Mouse (Mus musculus) layer of hippocampus, postnatal 10 days (tissue): ENCODE measurements around the gene Usp54. TPM values are rescaled to one million over a fixed set of nuclear protein-coding genes. Genes with fewer than 3 reads are reported as not detected.

ENCODE experiments used
- DNase-seq, 2 experiments: peaks; one replicate each; pipeline ENCODE4 v3.0.0; 2021; ENCODE audit warnings: low spot score in 2 of 2
- long read RNA-seq: library from polyadenylated mRNA; stranded (forward); transcript quantifications from one replicate; pipeline ENCODE4 v2.0.0, GENCODE M21; 2023
- total RNA-seq, 2 experiments: library from RNA; stranded (reverse); gene quantifications; 2 replicates each; pipeline ENCODE4 v1.2.3; 2021

The Usp54 gene
- total RNA-seq = 10 to 100 TPM; 27.8 to 29.2 TPM
- long read RNA-seq, full-length matches to known transcripts = 1 of 6 reads
- long read RNA-seq, partial matches to known transcripts = 2 of 6 reads
- long read RNA-seq, other reads (novel, unspliced or antisense) = 3 of 6 reads

DNA sequence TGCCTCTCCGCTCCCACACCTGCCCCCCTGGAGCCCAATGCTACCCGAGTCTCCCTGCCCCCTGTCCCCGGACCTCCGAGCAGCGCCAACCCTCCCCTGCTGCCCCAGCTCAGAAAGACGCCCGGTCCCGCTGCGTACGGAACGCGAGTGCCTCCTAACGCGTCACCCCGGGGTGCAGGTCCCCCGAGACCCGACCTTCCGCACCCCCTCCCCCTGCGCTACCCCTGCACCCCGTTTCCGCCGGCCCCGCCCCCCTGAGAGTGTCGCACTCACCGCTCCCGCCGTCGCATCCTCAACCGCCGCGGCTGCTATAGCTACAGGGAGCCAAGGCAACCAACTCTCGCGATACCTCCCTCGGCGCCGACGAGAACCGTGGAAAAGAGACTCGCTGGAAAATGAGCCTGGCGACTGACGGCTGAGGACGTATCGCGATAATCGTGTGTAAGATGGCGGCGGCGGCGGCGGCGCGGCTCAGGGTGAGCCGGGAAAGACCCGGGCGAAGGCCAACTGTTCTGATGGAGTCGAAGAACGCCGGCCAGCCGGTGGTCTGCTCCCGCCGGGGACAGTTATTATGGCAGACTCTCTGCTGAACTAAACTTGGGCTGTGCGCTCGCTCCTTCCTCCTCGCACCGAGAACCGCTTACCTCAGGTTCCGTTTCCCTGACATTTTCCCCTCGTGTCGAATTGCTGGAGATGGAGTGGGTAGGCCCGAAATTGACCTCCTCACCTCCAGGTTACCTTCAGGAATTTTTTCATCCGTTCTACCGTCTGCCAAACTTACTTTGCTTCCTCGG, at the start of gene Usp54:
TSS of gene Usp54 (minus strand) at position 420 of the 794 bp plus-strand sequence.
- peak; percentile 98 to 99 for DNase-seq

DNA sequence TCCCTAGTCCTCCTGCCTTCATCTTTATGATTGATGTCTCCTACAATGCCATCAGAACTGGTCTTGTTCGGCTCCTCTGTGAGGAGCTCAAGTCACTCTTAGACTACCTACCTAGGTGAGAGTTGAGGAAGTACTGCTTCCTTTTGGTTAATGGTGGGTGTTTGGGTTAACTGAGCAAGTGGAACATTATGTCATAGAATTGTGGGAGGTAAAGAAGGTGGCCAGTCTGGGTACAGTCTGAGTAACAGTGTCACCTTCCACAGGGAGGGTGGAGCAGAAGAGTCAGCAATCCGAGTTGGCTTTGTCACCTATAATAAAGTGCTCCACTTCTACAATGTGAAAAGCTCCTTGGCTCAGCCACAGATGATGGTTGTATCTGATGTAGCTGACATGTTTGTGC, 48.1 kb upstream of the Usp54 start:
- DNase-seq = no peak

DNA sequence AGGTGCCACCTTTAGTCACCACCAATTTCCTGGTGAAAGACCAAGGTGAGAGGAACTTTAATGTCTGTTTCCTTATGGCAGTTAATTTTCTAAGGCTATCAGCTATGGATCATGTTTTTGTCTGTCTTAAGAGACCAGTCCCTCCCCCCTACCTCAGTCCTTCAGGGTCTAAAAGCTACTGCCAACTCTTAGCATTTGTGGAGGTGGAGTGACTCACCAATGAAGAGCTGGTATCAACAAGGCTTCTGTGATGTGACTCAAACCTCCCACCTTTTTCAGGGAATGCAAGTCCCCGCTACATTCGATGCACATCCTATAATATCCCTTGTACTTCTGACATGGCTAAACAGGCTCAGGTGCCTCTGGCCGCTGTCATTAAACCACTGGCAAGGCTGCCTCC, 45.7 kb upstream of the Usp54 start:
- DNase-seq = no peak

DNA sequence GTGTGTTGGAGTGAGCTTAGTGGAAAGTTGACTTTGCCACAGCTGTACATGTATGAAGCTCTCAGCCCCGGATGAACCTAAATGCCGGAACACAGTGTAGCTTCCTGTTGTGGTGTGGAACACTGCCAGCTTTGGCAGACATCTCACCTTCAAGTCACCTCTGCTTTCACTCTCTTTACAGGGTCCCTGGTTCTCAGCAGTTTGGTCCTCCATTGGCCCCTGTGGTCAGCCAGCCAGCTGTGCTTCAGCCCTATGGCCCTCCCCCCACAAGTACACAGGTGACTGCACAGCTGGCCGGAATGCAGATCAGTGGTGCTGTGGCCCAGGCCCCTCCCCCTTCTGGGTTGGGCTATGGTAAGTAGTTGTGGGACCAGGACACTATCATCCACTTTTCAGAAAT, 41.6 kb upstream of the Usp54 start:
- no peak for DNase-seq

DNA sequence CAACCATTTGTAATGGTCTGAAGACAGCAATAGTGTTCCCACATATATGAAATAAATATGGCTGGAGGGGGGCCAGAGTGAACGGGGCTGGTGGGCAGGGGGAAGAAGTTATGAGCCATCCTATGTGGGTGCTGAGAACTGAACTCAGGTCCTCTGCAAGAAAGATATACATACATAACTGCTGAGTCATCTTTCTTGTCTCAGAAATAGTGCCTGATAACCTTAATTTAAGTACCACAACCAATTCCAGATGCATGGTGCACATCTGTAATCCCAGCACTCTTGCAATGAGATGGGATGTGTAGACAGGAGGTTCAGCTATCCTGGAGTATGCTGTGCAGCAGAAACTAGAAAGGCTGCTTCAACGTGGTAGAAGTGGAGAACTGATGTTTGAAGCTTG, 40.9 kb upstream of the Usp54 start:
- no peak for DNase-seq

DNA sequence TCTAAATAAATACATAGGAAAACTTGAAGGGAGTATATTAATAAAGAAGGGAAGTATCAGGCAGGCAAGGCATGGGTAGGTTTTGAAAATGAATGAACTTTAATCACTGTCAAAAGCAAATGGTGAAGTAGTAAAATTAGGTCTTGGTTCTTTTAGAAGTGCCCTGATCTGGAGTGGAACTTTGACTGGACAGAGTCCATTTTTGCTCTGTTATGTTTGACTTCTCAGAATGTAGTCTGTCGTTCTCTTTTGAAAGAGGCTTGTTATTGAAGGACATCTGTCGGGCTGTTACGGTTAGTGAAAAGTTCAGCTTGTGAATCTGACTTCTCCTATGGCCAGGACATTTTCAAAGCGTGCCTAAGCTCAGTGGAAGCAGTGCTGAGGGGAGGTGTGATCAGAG, 37.0 kb upstream of the Usp54 start:
- DNase-seq = no peak

DNA sequence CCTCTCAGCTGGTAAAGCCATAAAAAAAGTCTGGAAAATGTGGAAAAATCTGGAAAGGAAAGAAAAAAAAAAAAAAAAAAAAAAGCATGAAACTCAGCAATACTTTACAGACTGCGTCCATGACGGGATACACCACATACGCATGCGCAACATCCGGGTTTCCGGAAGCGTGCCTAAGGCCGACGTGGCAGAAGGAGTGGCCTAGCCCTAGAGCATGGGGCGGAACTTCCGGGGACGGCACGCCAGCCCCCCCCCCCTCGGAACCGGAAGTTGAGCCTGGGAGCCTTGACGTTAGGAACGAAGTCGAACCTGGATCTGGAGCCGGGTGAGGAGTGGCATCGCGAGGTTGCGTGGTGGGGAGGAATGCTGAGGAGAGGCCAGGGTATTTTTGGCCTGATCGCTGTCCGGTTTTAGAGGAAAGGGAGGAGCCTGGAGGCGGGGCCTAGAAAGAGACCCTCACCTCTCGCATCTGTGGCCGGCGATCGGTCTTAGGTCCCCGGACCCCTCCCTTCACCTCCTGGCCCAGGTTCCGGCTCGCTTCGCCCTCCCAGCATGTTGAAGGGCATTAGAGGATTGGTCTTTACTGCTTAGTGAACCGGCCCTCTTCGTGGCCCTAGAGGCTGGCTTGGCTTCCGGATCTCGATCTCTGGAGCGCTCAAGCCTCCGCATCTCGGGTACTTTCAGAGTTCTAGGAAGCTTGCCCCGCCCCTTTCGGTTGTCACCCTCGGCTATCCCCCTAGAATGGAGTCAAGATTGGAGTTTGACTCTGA, 33.4 kb upstream of the Usp54 start, which contains the start of gene Sec24c:
TSS of gene Sec24c (plus strand) at position 245 of the 770 bp plus-strand sequence.
- peak; percentile 99 for DNase-seq

- DNase-seq = peak; percentile 40 to 48
Measured at GRCm38 (mm10) chr14:20673735-20674063, 32.8 kb upstream of the Usp54 start.

- peak; percentile 45 to 56 for DNase-seq
Measured at GRCm38 (mm10) chr14:20672990-20673389, 32.1 kb upstream of the Usp54 start.

- no peak for DNase-seq
Measured at GRCm38 (mm10) chr14:20668154-20668810, 27.4 kb upstream of the Usp54 start, which contains the start of gene Synpo2l. Gene Synpo2l, minus strand, starts transcription at chr14:20668354.

DNA sequence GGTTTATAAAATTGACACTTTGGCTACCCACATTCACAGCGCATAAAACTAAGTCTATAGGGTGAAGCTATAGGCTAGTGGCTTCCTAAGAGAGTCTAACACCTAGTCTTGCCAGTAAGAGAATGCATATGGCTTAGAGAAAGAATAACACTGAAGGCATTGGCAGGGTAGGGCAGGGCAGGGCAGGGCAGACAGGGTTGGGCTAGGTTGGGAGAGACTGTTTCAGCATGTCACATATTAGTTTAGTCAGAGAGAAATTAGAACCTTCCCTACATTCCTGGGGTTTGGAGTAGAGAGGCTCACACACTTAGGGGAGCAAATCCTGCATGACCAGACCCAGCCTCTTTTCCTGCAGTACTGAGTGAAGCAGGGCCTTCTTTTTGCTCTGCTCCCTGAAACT, 26.6 kb upstream of the Usp54 start:
- no peak for DNase-seq

DNA sequence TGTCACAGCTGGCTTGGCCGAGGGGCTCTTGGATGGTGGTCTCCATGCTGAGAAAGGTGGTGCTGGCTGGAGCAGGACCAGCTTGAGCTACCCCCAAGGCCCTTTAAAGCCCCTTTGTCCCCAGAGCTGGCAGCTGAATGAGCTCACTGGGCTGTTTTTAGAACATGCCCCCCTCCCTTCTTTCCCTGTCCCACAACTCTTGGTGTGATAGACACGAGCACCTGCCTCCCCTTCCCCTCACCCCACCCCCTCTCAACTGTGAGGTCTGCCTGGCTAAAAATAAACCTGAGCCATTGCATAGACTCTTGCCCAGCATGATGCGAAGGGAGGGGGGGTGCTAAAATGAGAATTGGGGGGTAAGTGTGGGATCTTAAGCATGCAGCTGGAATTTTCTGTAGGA, 23.6 kb upstream of the Usp54 start:
- DNase-seq = no peak

DNA sequence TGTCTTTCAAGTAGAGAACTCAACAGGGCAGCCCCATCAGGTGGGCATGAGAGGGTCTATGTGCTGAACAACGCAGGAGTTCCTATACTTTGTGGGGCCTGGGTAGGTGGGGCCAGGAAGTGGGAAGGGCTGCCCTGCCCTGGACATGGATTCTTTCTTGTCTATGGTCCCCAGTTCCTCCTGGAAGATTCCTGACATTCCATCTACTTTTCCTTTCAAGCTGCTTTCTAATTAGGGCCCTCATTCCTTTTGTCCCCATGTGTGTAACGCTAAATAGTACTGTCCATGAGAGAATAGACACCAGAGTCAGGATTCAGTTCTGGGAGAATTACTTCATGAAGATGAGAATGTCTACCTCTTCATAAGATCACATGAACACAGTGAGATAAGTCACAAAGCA, 22.7 kb upstream of the Usp54 start:
- DNase-seq = no peak

- DNase-seq = no peak
Measured at GRCm38 (mm10) chr14:20662740-20663139, 21.9 kb upstream of the Usp54 start.

GRCm38 (mm10) chr14:20661661-20662331, 20.9 kb upstream of the Usp54 start:
- peak; percentile 51 to 61 for DNase-seq

DNA sequence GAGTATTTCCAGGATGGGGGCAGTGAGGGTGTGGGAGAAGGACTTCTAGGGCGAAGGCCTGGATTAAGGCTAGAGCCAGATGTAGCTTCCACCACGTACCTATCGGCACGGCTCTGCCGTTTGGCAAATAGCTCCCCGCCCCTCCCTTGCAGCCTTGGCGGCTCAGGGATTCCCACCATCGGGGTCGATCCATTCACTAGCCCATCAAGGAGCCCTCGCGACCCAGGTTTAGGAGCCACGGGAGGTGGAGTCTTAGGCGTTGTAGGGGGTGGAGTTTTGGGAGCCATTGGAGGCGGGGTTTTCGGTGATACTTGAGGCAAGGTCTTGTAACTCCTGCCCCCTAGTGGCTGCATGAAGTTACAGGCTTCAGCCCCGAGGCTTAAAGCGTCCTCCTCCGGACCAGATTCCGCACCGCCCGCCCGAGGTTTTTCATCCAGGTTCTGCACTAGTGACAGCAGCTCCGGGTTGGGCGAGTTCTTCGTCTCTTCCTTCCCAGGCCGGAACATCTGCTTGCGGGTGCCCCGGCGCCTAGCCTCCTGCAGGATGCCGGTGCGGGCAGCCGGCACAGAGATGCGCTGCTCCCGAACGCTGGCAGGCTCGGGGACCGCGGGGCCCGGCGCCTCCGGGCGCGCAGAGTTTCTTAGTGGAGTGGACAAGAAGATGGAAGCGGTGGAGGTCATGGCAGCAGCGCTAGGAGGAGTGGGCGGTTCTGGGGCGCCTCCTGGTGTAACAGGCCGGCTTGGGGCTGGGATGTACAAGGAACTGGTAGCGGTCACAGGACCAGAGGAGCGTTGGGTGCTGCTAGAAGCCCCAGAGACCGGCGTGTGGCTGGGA, 20.2 kb upstream of the Usp54 start:
- DNase-seq = peak; percentile 94 to 96

DNA sequence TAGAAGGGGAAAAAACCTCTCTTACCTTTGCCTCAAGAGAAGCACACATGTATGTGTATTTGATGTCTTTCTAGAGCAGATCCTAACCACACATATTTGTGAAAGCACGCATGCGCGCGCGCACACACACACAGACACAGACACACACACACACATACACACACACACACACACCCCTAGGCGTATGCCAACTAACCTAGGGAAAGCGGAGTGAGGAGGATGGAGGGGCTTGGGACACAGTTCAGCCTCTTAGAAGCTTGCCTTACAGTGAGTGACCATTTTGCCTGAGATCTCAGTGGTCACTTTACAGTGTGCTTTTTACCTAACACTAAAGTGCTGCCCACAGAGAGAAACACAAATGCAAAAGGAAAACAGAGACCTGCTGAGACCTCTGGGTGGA, 18.8 kb upstream of the Usp54 start:
- DNase-seq = no peak

- no peak for DNase-seq
Measured at GRCm38 (mm10) chr14:20658902-20659301, 18.0 kb upstream of the Usp54 start.

DNA sequence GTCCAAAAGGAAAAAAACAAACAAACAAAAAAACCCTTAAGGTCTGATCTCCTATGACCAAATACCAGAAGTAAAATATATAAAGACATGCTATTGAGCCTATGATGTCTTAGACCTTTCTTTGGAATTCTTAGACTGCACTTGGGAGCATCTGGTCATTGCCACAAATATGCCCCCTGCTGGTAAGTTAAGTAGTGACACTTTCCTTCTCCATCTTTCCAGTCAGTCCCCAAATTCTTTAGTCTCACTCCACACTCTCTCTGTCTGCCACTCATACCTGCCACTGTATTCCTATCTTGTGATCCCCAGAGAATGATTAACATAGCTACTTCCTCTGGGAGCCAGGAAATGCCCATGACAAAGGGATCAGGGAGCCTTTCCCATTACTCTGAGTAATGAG, 17.5 kb upstream of the Usp54 start:
- DNase-seq = peak; percentile 37 to 59

GRCm38 (mm10) chr14:20656361-20656760, 15.5 kb upstream of the Usp54 start, which contains the start of gene Myoz1:
Gene Myoz1, minus strand, starts transcription at chr14:20656540.
- no peak for DNase-seq
